ENCODE assay signal across 7 mouse cellular contexts in genomic region chr2:126151855-126152571, GRCm38 (mm10). TPM values are rescaled to one million over a fixed set of nuclear protein-coding genes. Genes with fewer than 3 reads are reported as not detected.
A peak's percentile ranks its signal among the peaks of the same experiment; 100 is the strongest.
DNase-seq lines count a peak whose midpoint lies in the region; ATAC-seq lines count a peak whose summit lies in the region.

TSS of gene Fam227b (minus strand) at chr2:126152004.
TSS of gene Dtwd1 (plus strand) at chr2:126152141.

- H3K4me3 ChIP-seq in intestine, embryonic 16.5 days (ENCODE audit: low read length), result peak within 1 kb of the TSS; percentile 83
- H3K4me3 ChIP-seq in midbrain, embryonic 11.5 days (ENCODE audit: low read depth, low read length), result peak within 1 kb of the TSS; percentile 56

- peak; percentile 98 for DNase-seq in adrenal gland, adult 8-10 months
- peak; percentile 98 for DNase-seq in embryo, embryonic 9.5 days (ENCODE audit: extremely low spot score)
- DNase-seq in gastrocnemius, postnatal 4 days (ENCODE audit: low spot score in 2 of 2), result peak; percentile 97 to 99
- DNase-seq in left cerebral cortex, postnatal 36 days (ENCODE audit: low spot score in 2 of 2), result peak; percentile 98
- DNase-seq in midbrain, embryonic 11.5 days (ENCODE audit: low spot score, missing footprints), result peak; percentile 100
- peak; percentile 99 for DNase-seq in skeletal muscle tissue, adult 2 months (ENCODE audit: low read depth, low spot score)

- H3K9me3 ChIP-seq in intestine, embryonic 16.5 days (ENCODE audit: control insufficient read depth, low read length), result no peaks in the 10 kb centered on the region
- H3K9me3 ChIP-seq in midbrain, embryonic 11.5 days (ENCODE audit: control insufficient read depth, low read length), result no peaks in the 10 kb centered on the region

- peak within 1 kb of the TSS; percentile 95 for H3K9ac ChIP-seq in intestine, embryonic 16.5 days (ENCODE audit: low read depth, low read length)
- H3K9ac ChIP-seq in midbrain, embryonic 11.5 days (ENCODE audit: low read length), result peak within 1 kb of the TSS; percentile 79

- H3K27ac ChIP-seq in intestine, embryonic 16.5 days (ENCODE audit: low read length), result peak within 1 kb of the TSS; percentile 93
- H3K27ac ChIP-seq in midbrain, embryonic 11.5 days (ENCODE audit: low read depth, low read length), result peak within 1 kb of the TSS; percentile 45; the same call in 1 of the 2 replicates

- under 1% methylated on average over 57 of the region's 57 CpGs for WGBS in intestine, embryonic 16.5 days
- under 1% methylated on average over 57 of the region's 57 CpGs for WGBS in midbrain, embryonic 11.5 days

- no peaks in the 10 kb centered on the region for H3K36me3 ChIP-seq in intestine, embryonic 16.5 days (ENCODE audit: control insufficient read depth, insufficient read depth, low read length)
- no peaks in the 10 kb centered on the region; the same call in 1 of the 2 replicates for H3K36me3 ChIP-seq in midbrain, embryonic 11.5 days (ENCODE audit: control insufficient read depth, insufficient read depth, low read length)

- intact Hi-C loops in left cerebral cortex, postnatal 36 days (cut with DNase I), result loop anchor here (10.0 kb wide), 1 partner anchor 297 kb away; the partner anchor contains the start of genes Cops2 and Galk2

- peak; percentile 100 for ATAC-seq in intestine, embryonic 16.5 days
- ATAC-seq in midbrain, embryonic 11.5 days (ENCODE audit: low FRiP score), result peak; percentile 100

- H3K4me2 ChIP-seq in intestine, embryonic 16.5 days (ENCODE audit: low read depth, low read length), result peak within 1 kb of the TSS; percentile 53
- H3K4me2 ChIP-seq in midbrain, embryonic 11.5 days, result peak within 1 kb of the TSS; percentile 50

- H3K4me1 ChIP-seq in intestine, embryonic 16.5 days (ENCODE audit: control insufficient read depth, insufficient read depth, low read length), result no peaks in the 10 kb centered on the region
- H3K4me1 ChIP-seq in midbrain, embryonic 11.5 days (ENCODE audit: control insufficient read depth, insufficient read depth, low read length), result no peaks in the 10 kb centered on the region

- no peaks in the 10 kb centered on the region for H3K27me3 ChIP-seq in intestine, embryonic 16.5 days (replicated peaks; ENCODE audit: control insufficient read depth, insufficient read depth, low read length)
- H3K27me3 ChIP-seq in midbrain, embryonic 11.5 days (ENCODE audit: control insufficient read depth, insufficient read depth, low read length), result no peaks in the 10 kb centered on the region

RNA-seq across cellular contexts. Expression of gene Fam227b, which starts in this region (rescaled TPM):
- total RNA-seq in adrenal gland, adult 8-10 months (2022), result under 1 TPM in 1 of 4 experiments, not detected in 3; 0.22 TPM
- not detected for total RNA-seq in gastrocnemius, postnatal 4 days (2021)
- polyA plus RNA-seq in intestine, embryonic 16.5 days (2015; fragmentation: Nextera tagmentation; extraction: Ambion mirVana), result not detected in 2 replicates
- total RNA-seq in left cerebral cortex, postnatal 36 days (2021), result under 1 TPM in 1 of 2 experiments, not detected in 1; 0.20 TPM
- polyA plus RNA-seq in midbrain, embryonic 11.5 days (2014; fragmentation: Nextera tagmentation; extraction: Ambion mirVana), result not detected in 2 replicates

RNA-seq across cellular contexts. Expression of gene Dtwd1, which starts in this region (rescaled TPM):
- 10 to 100 TPM; 12.0 to 14.0 (median 12.6) TPM for total RNA-seq in adrenal gland, adult 8-10 months (2022)
- total RNA-seq in gastrocnemius, postnatal 4 days (2021), result 1 to 10 TPM; 7.7 to 9.5 TPM
- polyA plus RNA-seq in intestine, embryonic 16.5 days (2015; fragmentation: Nextera tagmentation; extraction: Ambion mirVana), result 23.7 and 27.7 TPM in 2 replicates
- 10 to 100 TPM; 11.4 TPM for total RNA-seq in left cerebral cortex, postnatal 36 days (2021)
- 25.9 and 26.9 TPM in 2 replicates for polyA plus RNA-seq in midbrain, embryonic 11.5 days (2014; fragmentation: Nextera tagmentation; extraction: Ambion mirVana)

Comparison
In these comparisons a context has a peak if more than half of its experiments do, and no peak if none do; other contexts are left out.
1. Peak in every context shown above with its lines: DNase-seq, ATAC-seq, H3K4me3 ChIP-seq and H3K27ac ChIP-seq.